Mouse (Mus musculus) embryonic facial prominence, embryonic 10.5 days (tissue): ENCODE data around the gene Nfx1. TPM values are rescaled to one million over a fixed set of nuclear protein-coding genes. Genes with fewer than 3 reads are reported as not detected.

Experiments
- DNase-seq: peaks from one replicate; pipeline ENCODE4 v3.0.0-alpha.2; 2017; ENCODE audit warnings: low spot score
- H3K27ac ChIP-seq: fragments of 300-500 bp; sonication (generic); replicated peaks from 2 replicates; pipeline ENCODE4 v1.5.1; 2016; ENCODE audit warnings: mild to moderate bottlenecking
- H3K27me3 ChIP-seq: fragments of 300-500 bp; sonication (generic); replicated peaks from 2 replicates; pipeline ENCODE4 v1.6.1; 2016; ENCODE audit warnings: low read depth, mild to moderate bottlenecking; ENCODE audit not compliant: poor library complexity, severe bottlenecking
- H3K36me3 ChIP-seq: fragments of 300-500 bp; sonication (generic); replicated peaks from 2 replicates; pipeline ENCODE4 v1.6.1; 2016; ENCODE audit warnings: mild to moderate bottlenecking, moderate library complexity
- H3K4me1 ChIP-seq: fragments of 300-500 bp; sonication (generic); 2 replicates; pipeline ENCODE4 v1.6.1; 2016
- H3K4me3 ChIP-seq: fragments of 300-500 bp; sonication (generic); 2 replicates; pipeline ENCODE4 v1.5.1; 2016; ENCODE audit warnings: mild to moderate bottlenecking, moderate library complexity
- H3K9me3 ChIP-seq: fragments of 300-500 bp; sonication (generic); 2 replicates; pipeline ENCODE4 v1.6.1; 2016; ENCODE audit warnings: mild to moderate bottlenecking
- WGBS: fragments of 180-500 bp; shearing (Covaris S2); methylation state at CpG from one replicate; pipeline ENCODE4 v1.1.7; 2016; 5-methylcytosine and 5-hydroxymethylcytosine counted together
- polyA plus RNA-seq: library from polyadenylated mRNA; unstranded; fragments of >200 nt; fragmentation: Nextera tagmentation; extraction: Ambion mirVana; gene quantifications from 2 replicates; pipeline ENCODE4 v1.2.1, GENCODE M21; 2016

The Nfx1 gene
- polyA plus RNA-seq, 1 experiment from 2014 or later, result 101 TPM

DNA sequence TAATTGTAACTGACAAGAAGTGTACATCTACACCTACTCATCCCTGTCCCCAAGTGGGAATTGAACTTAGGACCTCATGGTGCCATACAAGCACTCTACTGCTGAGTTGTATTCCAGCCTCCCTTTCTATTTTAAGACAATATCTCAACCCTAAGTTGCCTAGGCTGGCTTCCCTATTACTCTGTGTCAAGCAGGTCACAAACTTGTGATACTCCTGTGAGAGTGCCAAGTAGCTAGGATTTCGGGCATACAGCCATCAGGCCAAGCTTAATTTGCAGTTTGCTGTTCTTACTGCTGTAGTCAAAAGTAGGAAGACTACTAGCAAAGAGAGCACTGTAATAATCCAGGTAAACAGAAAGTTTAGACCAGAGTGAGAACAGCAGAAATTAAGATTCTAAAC, 13.0 kb downstream of the Nfx1 start:
- peaks cover 99% of the 10 kb centered on the region for H3K36me3 ChIP-seq

DNA sequence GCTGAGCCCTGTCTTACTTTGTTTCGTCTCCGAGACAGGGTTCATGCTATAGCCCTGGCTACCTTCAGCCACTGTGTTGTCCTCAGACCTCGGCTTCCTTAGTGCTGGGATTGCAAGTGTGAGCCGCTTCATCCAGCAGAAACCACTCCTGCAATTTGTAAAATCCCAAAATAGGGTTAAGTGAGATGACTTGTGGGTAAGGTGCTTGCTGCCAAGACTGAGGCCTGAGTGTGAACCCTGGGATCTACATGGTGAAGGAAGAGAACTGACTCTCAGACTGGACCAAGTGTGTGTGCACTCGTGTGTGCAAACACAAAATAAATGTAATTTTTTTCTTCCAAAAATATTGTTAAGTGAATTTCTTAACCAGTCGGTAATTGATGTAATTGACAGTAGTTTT, 18.9 kb downstream of the Nfx1 start:
- H3K27ac ChIP-seq, result no peak overlapping the region
- H3K36me3 ChIP-seq, result peaks cover 100% of the 10 kb centered on the region
- H3K27me3 ChIP-seq, result no peaks in the 10 kb centered on the region
- no peaks in the 10 kb centered on the region for H3K9me3 ChIP-seq
- no peak for DNase-seq
- H3K4me3 ChIP-seq, result no peak overlapping the region
- WGBS, result 83% methylated on average over 6 of the region's 6 CpGs
- H3K4me1 ChIP-seq, result no peaks in the 10 kb centered on the region

More for the DNA sequence above, 13.0 kb downstream of the Nfx1 start:
- WGBS, result 88% methylated on average over 1 of the region's 1 CpGs
- no peak overlapping the region for H3K27ac ChIP-seq
- no peaks in the 10 kb centered on the region for H3K27me3 ChIP-seq
- no peak overlapping the region for H3K4me3 ChIP-seq
- H3K4me1 ChIP-seq, result no peaks in the 10 kb centered on the region
- H3K9me3 ChIP-seq, result no peaks in the 10 kb centered on the region
- DNase-seq, result no peak

DNA sequence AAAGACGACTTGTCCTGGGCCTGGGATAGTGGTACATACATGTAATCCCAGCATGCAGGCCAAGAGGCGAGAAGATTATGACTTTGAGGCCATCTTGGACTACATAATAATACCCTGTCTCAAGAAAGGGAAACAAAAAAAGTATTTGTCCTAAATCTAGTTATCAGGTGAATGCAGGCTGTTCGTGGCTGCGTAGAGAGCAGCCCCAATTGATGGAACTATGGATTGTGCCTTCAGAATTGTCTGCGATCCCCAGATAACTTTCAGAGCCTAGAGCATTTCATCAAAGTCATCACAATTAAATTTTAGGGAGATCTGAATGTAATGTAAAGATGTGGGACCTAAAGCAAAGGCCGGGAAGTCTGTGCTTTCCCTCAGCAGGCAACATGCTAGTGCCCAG, 25.6 kb downstream of the Nfx1 start:
- WGBS, result 95% methylated on average over 6 of the region's 6 CpGs
- no peak for DNase-seq
- Histone ChIP-seq H3K4me3 (no peak overlapping the region), H3K27me3 (no peaks in the 10 kb centered on the region), H3K27ac (no peak overlapping the region), H3K36me3 (peaks cover 100% of the 10 kb centered on the region), H3K9me3 (no peaks in the 10 kb centered on the region), H3K4me1 (no peaks in the 10 kb centered on the region)

DNA sequence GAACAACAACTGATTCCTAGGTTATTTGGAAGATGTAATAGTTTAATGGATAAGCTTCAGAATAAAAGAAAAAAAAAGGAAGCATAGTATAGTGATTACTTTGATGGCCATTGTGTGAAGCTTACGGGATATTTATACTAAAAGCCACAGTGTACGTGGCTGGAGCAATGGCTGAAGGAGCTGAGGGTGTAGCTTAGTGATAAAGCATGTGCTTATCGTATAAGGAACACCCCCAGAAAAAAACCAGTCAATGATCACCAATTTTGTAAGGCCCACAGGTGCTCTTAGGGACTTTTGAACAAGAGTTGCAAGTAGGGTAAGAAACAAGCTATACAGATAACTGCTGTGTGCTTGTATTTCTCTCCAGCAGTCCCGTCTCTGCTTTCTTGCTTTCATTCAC, 27.2 kb downstream of the Nfx1 start:
- H3K4me1 ChIP-seq, result no peaks in the 10 kb centered on the region
- no peaks in the 10 kb centered on the region for H3K27me3 ChIP-seq
- no peak overlapping the region for H3K4me3 ChIP-seq
- 94% methylated on average over 4 of the region's 4 CpGs for WGBS
- H3K36me3 ChIP-seq, result peaks cover 100% of the 10 kb centered on the region
- DNase-seq, result no peak
- H3K9me3 ChIP-seq, result no peaks in the 10 kb centered on the region
- no peak overlapping the region for H3K27ac ChIP-seq

DNA sequence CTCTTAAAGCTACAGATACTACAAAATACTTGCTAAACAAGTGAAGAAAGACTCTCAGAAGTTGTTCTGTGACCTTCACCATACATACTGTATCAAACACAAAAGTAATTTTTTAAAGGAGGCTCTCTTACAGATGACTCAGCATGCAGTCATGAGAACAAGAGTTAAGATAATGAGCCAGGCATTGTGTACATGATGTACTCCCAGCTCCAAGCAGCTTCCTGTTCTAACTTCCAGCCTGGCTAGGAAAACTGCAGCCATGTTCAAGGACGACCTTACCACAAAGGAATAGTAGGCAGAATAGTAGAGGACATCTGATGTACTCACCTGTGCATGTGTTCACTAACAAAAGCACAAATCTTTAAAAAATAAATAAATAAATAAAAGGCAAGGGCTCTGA, 29.6 kb downstream of the Nfx1 start:
- Histone ChIP-seq H3K4me1 (no peaks in the 10 kb centered on the region), H3K4me3 (no peak overlapping the region), H3K27me3 (no peaks in the 10 kb centered on the region), H3K36me3 (peaks cover 100% of the 10 kb centered on the region), H3K9me3 (no peaks in the 10 kb centered on the region), H3K27ac (no peak overlapping the region)
- WGBS, result 88% methylated on average over 1 of the region's 1 CpGs
- no peak for DNase-seq

DNA sequence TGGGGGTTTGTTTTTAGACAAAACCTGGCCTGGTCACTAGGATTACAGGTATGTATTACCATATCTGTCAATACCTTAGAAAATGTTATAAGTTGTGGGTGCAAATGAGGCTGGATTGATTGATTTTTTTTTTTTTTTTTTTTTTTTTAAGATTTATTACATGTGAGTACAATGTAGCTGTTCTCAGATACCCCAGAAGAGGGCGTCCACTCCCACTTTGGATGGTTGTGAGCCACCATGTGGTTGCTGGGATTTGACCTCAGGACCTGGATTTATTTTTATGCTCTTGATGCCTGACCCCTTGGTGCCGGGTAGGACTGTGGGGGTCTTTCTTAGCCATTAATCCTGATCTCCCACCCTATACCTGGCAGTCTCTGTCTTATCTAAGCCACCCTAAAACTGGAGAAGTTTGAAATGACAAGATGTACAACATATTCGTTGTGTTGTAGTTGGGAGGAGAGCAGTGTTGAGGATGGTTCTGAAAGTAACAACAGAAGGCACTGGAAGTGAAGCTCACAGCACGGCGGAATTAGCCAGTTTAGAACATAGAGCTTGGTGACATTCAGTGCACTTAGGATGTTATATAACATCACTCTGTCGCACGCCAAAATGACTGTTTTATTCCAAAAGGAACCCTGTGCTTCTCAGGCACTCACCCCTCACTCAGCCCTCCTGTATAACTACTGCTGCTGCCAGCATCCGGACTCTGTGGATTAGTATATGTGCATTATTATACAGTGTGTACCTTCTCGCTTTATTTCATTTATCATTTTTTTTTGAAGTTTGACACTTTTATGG, 30.3 kb downstream of the Nfx1 start:
- Histone ChIP-seq H3K27me3 (no peaks in the 10 kb centered on the region), H3K9me3 (no peaks in the 10 kb centered on the region), H3K4me3 (no peak overlapping the region), H3K36me3 (peaks cover 100% of the 10 kb centered on the region), H3K4me1 (no peaks in the 10 kb centered on the region), H3K27ac (no peak overlapping the region)
- no peak for DNase-seq
- 90% methylated on average over 9 of the region's 9 CpGs for WGBS

DNA sequence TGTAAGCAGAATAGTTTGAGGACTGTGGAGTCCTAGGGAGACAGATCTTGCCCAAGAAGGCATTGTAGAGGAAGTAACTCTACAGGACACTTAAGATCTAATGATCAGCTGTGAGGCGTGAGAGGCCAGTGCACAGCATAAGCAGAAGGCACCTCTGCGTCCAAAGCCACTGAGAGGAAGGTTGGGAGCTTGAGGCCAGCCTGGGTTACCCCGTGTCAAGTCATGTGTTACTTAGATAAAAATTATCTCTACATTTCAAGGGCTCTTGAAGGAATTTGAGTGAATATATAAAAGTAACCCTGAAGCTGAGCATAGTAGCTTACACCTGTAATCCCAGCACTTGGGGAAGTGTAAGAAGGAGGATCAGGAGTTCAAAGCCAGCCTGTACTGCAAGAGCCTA, 42.6 kb downstream of the Nfx1 start:
- Histone ChIP-seq H3K27me3 (no peaks in the 10 kb centered on the region), H3K27ac (no peak overlapping the region), H3K36me3 (peaks cover 92% of the 10 kb centered on the region), H3K4me1 (no peaks in the 10 kb centered on the region), H3K9me3 (no peaks in the 10 kb centered on the region), H3K4me3 (no peak overlapping the region)
- WGBS, result 94% methylated on average over 3 of the region's 3 CpGs
- no peak for DNase-seq

DNA sequence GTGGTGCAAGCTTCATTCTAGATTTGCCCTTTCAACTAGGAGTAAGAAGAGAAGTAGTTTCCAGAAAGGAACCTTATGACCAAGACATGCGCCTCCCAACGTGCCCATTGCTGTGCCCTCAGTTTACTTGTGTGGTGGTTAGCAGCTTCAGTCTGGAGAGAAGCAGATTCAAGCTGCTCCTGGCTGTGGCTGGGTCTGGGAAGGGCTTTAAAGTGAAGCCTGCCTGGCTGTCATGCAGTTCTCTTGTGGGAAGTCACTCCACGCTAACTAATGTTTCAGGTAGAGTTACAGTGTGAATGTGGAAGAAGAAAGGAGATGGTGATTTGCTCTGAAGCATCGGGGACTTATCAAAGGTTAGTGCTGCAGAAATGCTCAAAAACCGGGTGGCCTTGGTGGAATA, 45.1 kb downstream of the Nfx1 start:
- no peaks in the 10 kb centered on the region for H3K9me3 ChIP-seq
- H3K36me3 ChIP-seq, result peaks cover 88% of the 10 kb centered on the region
- H3K27me3 ChIP-seq, result no peaks in the 10 kb centered on the region
- WGBS, result 91% methylated on average over 5 of the region's 5 CpGs
- no peak for DNase-seq
- H3K4me3 ChIP-seq, result no peak overlapping the region
- no peaks in the 10 kb centered on the region for H3K4me1 ChIP-seq
- no peak overlapping the region for H3K27ac ChIP-seq

DNA sequence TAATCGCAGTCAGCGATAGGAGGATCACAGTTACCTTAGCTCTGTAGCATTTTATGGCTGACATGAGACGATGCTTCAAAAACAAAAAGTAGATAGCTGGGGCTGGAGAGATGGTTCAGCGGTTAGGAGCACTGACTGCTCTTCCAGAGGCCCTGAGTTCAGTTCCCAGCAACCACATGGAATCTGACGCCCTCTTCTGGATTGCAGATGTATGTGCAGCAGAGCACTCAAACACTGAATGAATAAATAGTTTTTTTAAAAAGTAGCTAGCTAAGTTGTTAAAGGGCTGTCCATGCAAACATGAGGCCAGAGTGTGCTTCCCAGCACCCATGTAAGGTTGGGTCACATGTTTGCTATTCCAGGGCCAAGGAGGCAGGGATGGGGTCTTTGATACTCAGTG, 50.4 kb downstream of the Nfx1 start:
- no peaks in the 10 kb centered on the region for H3K9me3 ChIP-seq
- H3K36me3 ChIP-seq, result peaks cover 82% of the 10 kb centered on the region
- WGBS, result 89% methylated on average over 5 of the region's 5 CpGs
- H3K27me3 ChIP-seq, result no peaks in the 10 kb centered on the region
- H3K27ac ChIP-seq, result no peak overlapping the region
- H3K4me1 ChIP-seq, result no peaks in the 10 kb centered on the region
- no peak for DNase-seq
- no peak overlapping the region for H3K4me3 ChIP-seq

DNA sequence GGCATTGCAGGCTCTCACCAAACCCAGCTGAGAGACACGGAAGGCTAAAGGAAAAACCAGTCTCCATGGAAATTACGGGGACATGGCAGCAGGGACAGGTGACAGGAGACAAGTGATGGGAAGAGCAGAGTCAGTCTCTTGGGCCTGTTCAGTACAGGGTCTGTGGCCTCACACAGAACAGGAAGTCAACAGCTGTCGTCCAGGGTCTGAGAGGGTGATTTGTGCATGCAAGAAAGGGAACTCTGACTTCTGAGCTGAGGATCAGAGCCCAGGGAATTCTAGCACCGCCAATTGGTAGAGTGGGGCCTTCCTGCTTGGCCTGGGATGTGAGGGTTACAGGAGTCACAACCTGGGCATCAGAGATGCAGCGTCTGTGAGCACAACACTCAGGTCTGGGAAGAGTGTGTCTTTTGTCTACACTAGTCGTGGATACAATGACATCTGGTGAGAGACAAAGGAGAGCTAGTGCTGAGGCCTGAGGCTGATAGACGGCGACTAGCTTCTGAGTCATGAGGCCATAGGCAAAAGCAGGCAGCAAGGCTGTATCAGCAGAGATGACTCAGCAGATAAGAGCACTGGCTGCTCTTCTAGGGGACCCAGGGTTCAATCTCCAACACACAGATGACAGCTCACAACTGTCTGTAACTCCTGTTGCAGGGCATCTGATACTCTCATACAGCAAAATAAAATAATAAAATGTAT, 55.5 kb downstream of the Nfx1 start:
- no peaks in the 10 kb centered on the region for H3K9me3 ChIP-seq
- no peak overlapping the region for H3K27ac ChIP-seq
- no peak for DNase-seq
- H3K4me1 ChIP-seq, result peaks cover 4% of the 10 kb centered on the region; the same call in 1 of the 2 replicates
- WGBS, result 55% methylated on average over 8 of the region's 8 CpGs
- H3K4me3 ChIP-seq, result no peak overlapping the region
- H3K27me3 ChIP-seq, result no peaks in the 10 kb centered on the region
- peaks cover 68% of the 10 kb centered on the region for H3K36me3 ChIP-seq

DNA sequence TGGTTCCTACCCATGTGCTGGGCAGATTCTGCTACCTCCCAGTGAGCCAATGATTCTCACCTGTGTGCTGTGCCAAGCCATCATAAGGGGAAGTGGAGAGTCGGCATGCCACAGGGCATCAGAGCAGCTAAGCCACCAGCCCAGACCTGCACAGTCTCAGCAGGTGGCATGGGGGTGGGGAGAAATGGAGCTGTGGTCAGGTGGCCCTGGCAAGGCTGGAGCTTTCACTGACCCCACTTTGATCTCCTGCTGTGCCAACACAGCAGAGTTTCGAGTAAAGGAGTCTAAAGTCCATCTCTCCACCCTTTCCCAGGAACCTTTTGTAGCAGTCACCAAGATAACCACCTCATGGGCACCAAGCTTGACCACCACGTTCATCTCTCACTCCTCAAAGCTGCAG, 57.2 kb downstream of the Nfx1 start:
- no peak overlapping the region for H3K4me3 ChIP-seq
- WGBS, result 87% methylated on average over 3 of the region's 3 CpGs
- H3K27me3 ChIP-seq, result no peaks in the 10 kb centered on the region
- peaks cover 13% of the 10 kb centered on the region for H3K4me1 ChIP-seq
- no peak for DNase-seq
- H3K9me3 ChIP-seq, result no peaks in the 10 kb centered on the region
- peaks cover 54% of the 10 kb centered on the region for H3K36me3 ChIP-seq
- H3K27ac ChIP-seq, result no peak overlapping the region

DNA sequence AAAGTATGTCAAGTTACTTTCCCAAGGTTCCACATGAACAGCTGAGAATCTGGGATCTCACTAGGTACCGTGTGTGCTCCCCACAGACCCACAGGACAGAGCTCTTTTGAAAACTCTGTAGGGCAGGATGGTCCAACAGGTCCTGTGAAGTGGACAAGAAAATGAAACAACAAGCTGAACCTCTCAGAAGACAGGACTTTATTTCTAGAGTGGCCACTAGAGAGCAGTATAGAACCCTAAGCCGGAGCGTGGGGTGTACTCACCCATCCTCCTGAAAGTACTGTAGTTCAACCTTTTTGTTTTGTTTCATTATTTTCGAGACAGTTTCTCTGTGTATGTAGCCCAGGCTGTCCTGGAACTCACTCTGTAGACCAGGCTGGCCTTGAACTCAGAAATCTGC, 57.6 kb downstream of the Nfx1 start:
- DNase-seq, result no peak
- H3K27ac ChIP-seq, result no peak overlapping the region
- 82% methylated on average over 4 of the region's 4 CpGs for WGBS
- peaks cover 51% of the 10 kb centered on the region for H3K36me3 ChIP-seq
- peaks cover 13% of the 10 kb centered on the region for H3K4me1 ChIP-seq
- no peaks in the 10 kb centered on the region for H3K27me3 ChIP-seq
- H3K9me3 ChIP-seq, result no peaks in the 10 kb centered on the region
- H3K4me3 ChIP-seq, result no peak overlapping the region

DNA sequence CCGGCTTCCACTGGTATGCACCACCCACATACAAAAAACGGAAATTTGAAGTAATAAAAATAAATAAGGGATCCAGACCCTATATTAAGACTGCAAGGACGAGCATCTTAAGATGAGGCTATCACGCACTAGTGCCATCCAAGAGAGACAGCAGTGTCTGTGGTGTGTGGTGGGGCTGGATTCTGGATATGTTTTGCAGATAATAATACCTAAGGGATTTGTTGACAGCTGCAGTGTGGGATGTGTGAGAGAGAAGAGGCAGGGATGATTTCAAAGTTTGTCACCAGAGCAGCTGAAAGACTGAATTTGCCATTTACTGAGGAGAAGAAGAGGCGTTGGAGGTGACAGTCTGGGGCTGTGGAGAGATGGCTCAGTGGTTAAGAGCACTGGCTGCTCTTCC, 58.7 kb downstream of the Nfx1 start:
- Histone ChIP-seq H3K27me3 (no peaks in the 10 kb centered on the region), H3K4me3 (no peak overlapping the region), H3K27ac (no peak overlapping the region), H3K4me1 (peaks cover 13% of the 10 kb centered on the region), H3K36me3 (peaks cover 40% of the 10 kb centered on the region), H3K9me3 (no peaks in the 10 kb centered on the region)
- DNase-seq, result no peak
- whole genome bisulfite sequencing, result 90% methylated on average over 5 of the region's 5 CpGs
